Mouse (Mus musculus) urinary bladder, postnatal 14 days (tissue): Measurements from ENCODE around the gene Pmp22.

Experiments used
- DNase-seq: peaks from one replicate; pipeline ENCODE4 v3.0.0; 2021; ENCODE audit warnings: low spot score

The Pmp22 gene

GRCm38 (mm10) chr11:63127513-63127912 lies 1.3 kb upstream of the Pmp22 start:
- DNase-seq = no peak

GRCm38 (mm10) chr11:63129375-63129774 lies 593 bp downstream of the Pmp22 start:
- peak; percentile 42 for DNase-seq

GRCm38 (mm10) chr11:63129840-63130239 lies 1.1 kb downstream of the Pmp22 start:
- DNase-seq = no peak

GRCm38 (mm10) chr11:63130497-63130896 lies 1.7 kb downstream of the Pmp22 start:
- DNase-seq = peak; percentile 83

- peak; percentile 77 for DNase-seq
Observed at GRCm38 (mm10) chr11:63131001-63131692, 2.4 kb downstream of the Pmp22 start.

GRCm38 (mm10) chr11:63131693-63132040 lies 2.9 kb downstream of the Pmp22 start:
- no peak for DNase-seq

- no peak for DNase-seq
Observed at GRCm38 (mm10) chr11:63132151-63132500, 3.3 kb downstream of the Pmp22 start.

- peak; percentile 79 for DNase-seq
Observed at GRCm38 (mm10) chr11:63132501-63133435, 4.0 kb downstream of the Pmp22 start.

- no peak for DNase-seq
Observed at GRCm38 (mm10) chr11:63134021-63134420, 5.2 kb downstream of the Pmp22 start.

GRCm38 (mm10) chr11:63134742-63135482 lies 6.1 kb downstream of the Pmp22 start:
- DNase-seq = no peak

- peak; percentile 92 for DNase-seq
Observed at GRCm38 (mm10) chr11:63135622-63136021, 6.8 kb downstream of the Pmp22 start.

GRCm38 (mm10) chr11:63136205-63136604 lies 7.4 kb downstream of the Pmp22 start:
- peak; percentile 63 for DNase-seq

GRCm38 (mm10) chr11:63136836-63137416 lies 8.1 kb downstream of the Pmp22 start:
- no peak for DNase-seq

- DNase-seq = no peak
Observed at GRCm38 (mm10) chr11:63138739-63139138, 10.0 kb downstream of the Pmp22 start.

- no peak for DNase-seq
Observed at GRCm38 (mm10) chr11:63142311-63142710, 13.5 kb downstream of the Pmp22 start.

- DNase-seq = no peak
Observed at GRCm38 (mm10) chr11:63142816-63143215, 14.0 kb downstream of the Pmp22 start.

- DNase-seq = no peak
Observed at GRCm38 (mm10) chr11:63143486-63143885, 14.7 kb downstream of the Pmp22 start.

- DNase-seq = no peak
Observed at GRCm38 (mm10) chr11:63146601-63147000, 17.8 kb downstream of the Pmp22 start.

- no peak for DNase-seq
Observed at GRCm38 (mm10) chr11:63148276-63148675, 19.5 kb downstream of the Pmp22 start.

GRCm38 (mm10) chr11:63151857-63152256 lies 23.1 kb downstream of the Pmp22 start:
- DNase-seq = no peak

GRCm38 (mm10) chr11:63157117-63157516 lies 28.3 kb downstream of the Pmp22 start:
- DNase-seq = no peak

- no peak for DNase-seq
Observed at GRCm38 (mm10) chr11:63160926-63161325, 32.1 kb downstream of the Pmp22 start.
